Mouse (Mus musculus) neural tube, embryonic 14.5 days (tissue): ENCODE results near the gene Hyls1. TPM values are rescaled to one million over a fixed set of nuclear protein-coding genes. Genes with fewer than 3 reads are reported as not detected.
A peak's percentile ranks its signal among the peaks of the same experiment; 100 is the strongest.

ENCODE experiments used
- ATAC-seq: fragments of 200-750 bp; cut with Nextera tagmentation; 2 replicates; pipeline ENCODE4 v1.8.0; 2017; ENCODE audit warnings: low read depth, mild to moderate bottlenecking, moderate TSS enrichment, moderate library complexity
- H3K27ac ChIP-seq: fragments of 300-500 bp; sonication (generic); 2 replicates; pipeline ENCODE4 v1.5.1; 2014; ENCODE audit warnings: low read depth, mild to moderate bottlenecking, control low read depth, low read length, moderate library complexity, mixed read lengths
- H3K27me3 ChIP-seq: fragments of 300-500 bp; sonication (generic); 2 replicates; pipeline ENCODE4 v1.6.1; 2014; ENCODE audit warnings: low read length; ENCODE audit not compliant: control insufficient read depth, insufficient read depth
- H3K36me3 ChIP-seq: fragments of 300-500 bp; sonication (generic); 2 replicates; pipeline ENCODE4 v1.6.1; 2014; ENCODE audit warnings: low read length, mixed read lengths; ENCODE audit not compliant: control insufficient read depth, insufficient read depth
- H3K4me1 ChIP-seq: fragments of 300-500 bp; sonication (generic); 2 replicates; pipeline ENCODE4 v1.6.1; 2014; ENCODE audit warnings: low read length; ENCODE audit not compliant: control insufficient read depth, insufficient read depth
- H3K4me2 ChIP-seq: fragments of 300-500 bp; sonication (generic); 2 replicates; pipeline ENCODE4 v1.6.1; 2014; ENCODE audit warnings: mild to moderate bottlenecking, low read depth, low read length, control low read depth
- H3K4me3 ChIP-seq: fragments of 300-500 bp; sonication (generic); 2 replicates; pipeline ENCODE4 v1.5.1; 2014; ENCODE audit warnings: low read depth, low read length, control low read depth, mixed read lengths
- H3K9ac ChIP-seq: fragments of 300-500 bp; sonication (generic); replicated peaks from 2 replicates; pipeline ENCODE4 v1.6.1; 2014; ENCODE audit warnings: low read depth, mild to moderate bottlenecking, control low read depth, low read length, mixed read lengths
- H3K9me3 ChIP-seq: fragments of 300-500 bp; sonication (generic); 2 replicates; pipeline ENCODE4 v1.6.1; 2016; ENCODE audit warnings: low read length; ENCODE audit not compliant: control insufficient read depth
- WGBS: fragments of 180-500 bp; shearing (Covaris S2); extraction: QIAGEN DNeasy Blood & Tissue Kit; methylation state at CpG from one replicate; pipeline ENCODE4 v1.1.7; 2014; 5-methylcytosine and 5-hydroxymethylcytosine counted together
- polyA plus RNA-seq: library from polyadenylated mRNA; unstranded; fragments of >200 nt; fragmentation: Nextera tagmentation; extraction: Ambion mirVana; gene quantifications from 2 replicates; pipeline ENCODE4 v1.2.1, GENCODE M21; 2014

Gene Hyls1
- polyA plus RNA-seq, 1 experiment from 2014 or later, result 17.1 TPM

DNA sequence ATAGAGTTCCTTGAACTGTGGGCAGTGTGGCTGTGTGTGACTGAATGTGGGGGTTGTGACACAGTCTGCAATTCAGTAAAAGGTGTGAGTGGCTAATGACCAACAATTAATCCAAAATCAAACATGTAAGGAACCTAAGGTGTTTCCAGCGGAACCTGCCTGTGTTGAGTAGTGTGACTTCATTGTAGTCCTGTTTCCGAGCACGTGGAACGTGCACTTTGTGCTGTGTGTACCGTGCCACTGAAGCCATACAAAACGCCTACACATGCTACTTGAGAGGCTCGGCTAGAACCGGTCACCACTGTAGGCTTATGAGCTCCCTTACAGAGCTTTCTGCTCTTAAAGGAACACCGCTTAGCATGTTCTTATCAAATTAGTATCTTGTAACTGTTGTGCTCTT is 21.7 kb downstream of the Hyls1 start:
- Histone ChIP-seq H3K36me3 (peaks cover 17% of the 10 kb centered on the region), H3K27me3 (no peaks in the 10 kb centered on the region), H3K27ac (no peak overlapping the region), H3K9ac (no peak overlapping the region), H3K4me2 (no peak overlapping the region), H3K9me3 (no peaks in the 10 kb centered on the region), H3K4me1 (no peaks in the 10 kb centered on the region), H3K4me3 (no peak overlapping the region)
- WGBS, result 74% methylated on average over 9 of the region's 9 CpGs
- ATAC-seq, result no peak

DNA sequence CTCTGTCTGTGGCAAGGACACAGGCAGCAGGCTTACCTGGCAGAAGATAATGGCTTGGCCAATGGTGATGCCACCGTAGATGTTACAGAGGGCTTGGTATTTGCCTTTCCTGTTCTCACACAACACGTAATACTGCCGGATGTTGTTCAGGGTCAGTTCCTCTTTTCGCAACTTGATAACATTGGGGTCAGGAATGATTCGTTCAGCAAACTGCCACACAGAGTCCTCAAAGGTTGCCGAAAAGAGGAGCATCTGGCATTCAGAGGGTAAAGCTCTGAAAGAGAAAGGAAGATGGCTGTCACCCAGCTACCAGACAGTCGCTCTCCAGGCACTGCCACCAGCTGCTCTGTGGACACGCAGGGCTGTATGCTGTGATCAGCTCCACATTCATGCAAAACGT is 23.5 kb downstream of the Hyls1 start:
- H3K36me3 ChIP-seq, result peaks cover 24% of the 10 kb centered on the region
- no peak for ATAC-seq
- no peak overlapping the region for H3K4me3 ChIP-seq
- H3K9me3 ChIP-seq, result no peaks in the 10 kb centered on the region
- no peaks in the 10 kb centered on the region for H3K27me3 ChIP-seq
- H3K4me1 ChIP-seq, result no peaks in the 10 kb centered on the region
- H3K4me2 ChIP-seq, result no peak overlapping the region
- H3K27ac ChIP-seq, result no peak overlapping the region
- 86% methylated on average over 9 of the region's 9 CpGs for WGBS
- no peak overlapping the region for H3K9ac ChIP-seq

- Histone ChIP-seq H3K9me3 (no peaks in the 10 kb centered on the region), H3K27ac (no peak overlapping the region), H3K27me3 (no peaks in the 10 kb centered on the region), H3K4me1 (no peaks in the 10 kb centered on the region), H3K9ac (no peak overlapping the region), H3K4me2 (no peak overlapping the region), H3K36me3 (peaks cover 24% of the 10 kb centered on the region), H3K4me3 (no peak overlapping the region)
- no peak for ATAC-seq
- WGBS, result 77% methylated on average over 12 of the region's 12 CpGs
Observed at GRCm38 (mm10) chr9:35545704-35546103, 24.5 kb downstream of the Hyls1 start.

DNA sequence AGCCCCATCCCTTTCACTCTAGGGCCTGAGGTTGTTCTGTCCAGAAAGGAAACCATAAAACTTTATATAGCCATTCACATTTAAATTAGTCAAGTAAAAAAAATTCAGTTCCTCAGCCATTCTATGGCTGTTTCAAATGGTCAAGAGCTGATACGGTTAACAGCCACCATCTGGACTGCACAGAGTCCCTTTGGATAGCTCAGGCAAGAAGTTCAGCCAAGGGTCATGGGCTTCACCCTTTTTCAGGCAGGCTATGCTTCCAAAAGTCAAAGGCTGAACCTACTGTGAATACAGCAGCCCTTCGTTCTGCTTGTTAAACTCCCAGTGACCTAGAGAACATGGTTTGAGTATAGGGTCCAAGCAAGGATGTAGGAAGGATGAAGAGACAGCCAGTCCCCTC is 25.5 kb downstream of the Hyls1 start:
- no peak overlapping the region for H3K27ac ChIP-seq
- 23% methylated on average over 2 of the region's 2 CpGs for WGBS
- no peaks in the 10 kb centered on the region for H3K9me3 ChIP-seq
- ATAC-seq, result no peak
- H3K27me3 ChIP-seq, result no peaks in the 10 kb centered on the region
- peaks cover 24% of the 10 kb centered on the region for H3K36me3 ChIP-seq
- H3K4me2 ChIP-seq, result no peak overlapping the region
- H3K4me1 ChIP-seq, result no peaks in the 10 kb centered on the region
- H3K4me3 ChIP-seq, result no peak overlapping the region
- H3K9ac ChIP-seq, result no peak overlapping the region

DNA sequence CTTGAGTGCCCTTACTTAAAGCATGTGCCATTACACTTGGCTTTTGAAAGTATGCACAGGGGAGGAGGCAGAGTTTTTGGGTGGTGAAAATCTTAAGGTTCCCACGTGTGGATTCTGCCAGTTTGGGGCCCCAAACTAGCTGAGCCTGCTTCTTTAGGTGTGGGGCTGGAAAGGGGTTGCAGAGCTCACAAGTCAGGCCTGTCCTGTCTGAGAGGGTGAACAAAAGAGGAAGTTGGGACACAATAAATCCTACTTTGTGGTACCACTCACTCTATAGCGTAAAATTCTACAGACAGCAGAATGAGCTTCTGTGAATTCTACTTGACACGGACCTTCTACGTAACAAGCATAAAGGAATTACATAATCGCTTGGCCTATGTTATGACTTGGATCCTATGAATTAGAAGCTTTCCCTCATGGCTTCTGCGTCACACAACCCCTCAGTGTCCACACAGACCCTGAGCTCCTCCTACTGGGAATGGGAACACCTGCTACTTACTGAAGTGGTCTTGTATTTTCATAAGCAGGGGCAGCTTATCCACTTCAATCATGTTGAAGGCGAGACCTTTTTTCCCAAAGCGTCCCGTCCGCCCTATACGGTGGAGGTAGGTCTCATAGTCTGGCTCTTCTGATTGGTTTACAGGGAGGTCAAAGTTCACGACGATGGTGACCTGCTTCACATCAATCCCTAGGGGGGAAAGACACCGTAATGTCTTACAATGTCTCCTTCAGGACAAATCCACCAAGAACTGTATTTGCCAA is 26.9 kb downstream of the Hyls1 start:
- H3K4me1 ChIP-seq, result no peaks in the 10 kb centered on the region
- no peaks in the 10 kb centered on the region for H3K9me3 ChIP-seq
- no peak overlapping the region for H3K4me2 ChIP-seq
- no peaks in the 10 kb centered on the region for H3K27me3 ChIP-seq
- peaks cover 24% of the 10 kb centered on the region for H3K36me3 ChIP-seq
- WGBS, result 74% methylated on average over 14 of the region's 14 CpGs
- no peak for ATAC-seq
- H3K4me3 ChIP-seq, result no peak overlapping the region
- H3K9ac ChIP-seq, result no peak overlapping the region
- no peak overlapping the region for H3K27ac ChIP-seq

GRCm38 (mm10) chr9:35541941-35542340 is 28.3 kb downstream of the Hyls1 start:
- Histone ChIP-seq H3K9me3 (no peaks in the 10 kb centered on the region), H3K4me3 (no peak overlapping the region), H3K36me3 (peaks cover 20% of the 10 kb centered on the region), H3K4me2 (no peak overlapping the region), H3K9ac (no peak overlapping the region), H3K27ac (no peak overlapping the region), H3K27me3 (no peaks in the 10 kb centered on the region), H3K4me1 (no peaks in the 10 kb centered on the region)
- 79% methylated on average over 6 of the region's 6 CpGs for WGBS
- no peak for ATAC-seq

DNA sequence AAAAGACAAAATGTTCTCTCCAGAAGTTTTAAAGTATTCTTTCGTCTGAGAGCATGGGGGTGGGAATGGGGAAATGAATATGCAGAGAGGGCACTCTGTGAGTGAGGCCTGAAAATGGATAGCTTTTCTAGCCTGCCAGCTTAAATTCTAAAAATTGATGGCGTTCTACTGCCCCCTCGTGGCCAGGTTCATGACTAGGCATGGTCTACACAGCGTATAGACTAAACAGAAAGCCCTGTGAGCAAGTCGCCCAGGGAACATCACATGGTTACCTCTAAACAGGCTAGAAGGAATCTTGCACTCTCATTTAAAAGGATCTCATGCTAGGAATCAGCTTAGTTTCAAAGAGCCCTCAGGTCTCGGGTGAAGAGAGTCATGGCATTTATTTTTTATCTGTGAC is 28.7 kb downstream of the Hyls1 start:
- WGBS, result 11% methylated on average over 6 of the region's 6 CpGs
- peaks cover 18% of the 10 kb centered on the region for H3K36me3 ChIP-seq
- no peaks in the 10 kb centered on the region for H3K27me3 ChIP-seq
- no peaks in the 10 kb centered on the region for H3K9me3 ChIP-seq
- H3K27ac ChIP-seq, result no peak overlapping the region
- peak; percentile 81 for ATAC-seq
- H3K4me2 ChIP-seq, result no peak overlapping the region
- no peaks in the 10 kb centered on the region for H3K4me1 ChIP-seq
- no peak overlapping the region for H3K4me3 ChIP-seq
- H3K9ac ChIP-seq, result no peak overlapping the region

- Histone ChIP-seq H3K36me3 (peaks cover 18% of the 10 kb centered on the region), H3K9ac (no peak overlapping the region), H3K27ac (no peak overlapping the region), H3K9me3 (no peaks in the 10 kb centered on the region), H3K4me2 (no peak overlapping the region), H3K4me3 (no peak overlapping the region), H3K4me1 (no peaks in the 10 kb centered on the region), H3K27me3 (no peaks in the 10 kb centered on the region)
- WGBS, result 91% methylated on average over 5 of the region's 5 CpGs
- no peak for ATAC-seq
Observed at GRCm38 (mm10) chr9:35541024-35541423, 29.2 kb downstream of the Hyls1 start.

DNA sequence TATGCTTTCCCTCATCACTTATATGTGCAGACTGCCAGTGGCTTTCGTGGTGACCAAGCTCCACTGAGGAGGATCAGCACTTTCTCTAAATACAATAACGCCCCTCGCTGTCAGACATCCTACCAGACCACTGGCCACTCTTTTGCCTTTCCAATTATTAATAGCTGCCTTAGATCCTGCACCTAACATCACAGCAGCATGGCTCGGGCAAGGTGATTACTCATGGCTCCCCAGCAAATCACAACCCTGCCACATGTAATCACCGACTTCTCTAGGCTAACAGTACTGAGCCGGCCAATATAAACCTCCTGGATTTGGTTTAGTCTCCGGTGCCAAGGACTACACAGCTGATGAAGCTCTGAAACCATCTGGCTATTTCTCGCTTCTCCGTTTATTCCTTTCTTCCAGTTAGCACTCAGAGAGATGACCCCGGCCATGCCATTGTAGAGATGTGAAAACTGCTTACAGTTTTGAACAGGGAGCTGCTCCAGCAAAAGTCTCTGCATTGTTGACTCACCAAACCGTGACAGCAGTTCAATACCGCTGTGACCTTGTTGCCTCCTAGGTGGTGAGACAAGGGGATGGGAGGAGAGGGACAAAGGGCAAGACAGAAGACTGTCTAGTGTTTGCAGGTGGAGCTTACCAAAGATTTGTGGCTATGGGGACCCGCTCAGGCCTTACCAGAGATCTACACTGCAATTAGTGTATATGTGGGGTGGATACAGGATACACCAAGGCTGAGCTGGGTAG is 31.0 kb downstream of the Hyls1 start:
- WGBS, result 73% methylated on average over 13 of the region's 13 CpGs
- peaks cover 11% of the 10 kb centered on the region for H3K36me3 ChIP-seq
- H3K9ac ChIP-seq, result no peak overlapping the region
- ATAC-seq, result no peak
- no peaks in the 10 kb centered on the region for H3K9me3 ChIP-seq
- H3K4me2 ChIP-seq, result no peak overlapping the region
- no peaks in the 10 kb centered on the region for H3K27me3 ChIP-seq
- H3K4me1 ChIP-seq, result no peaks in the 10 kb centered on the region
- H3K4me3 ChIP-seq, result no peak overlapping the region
- H3K27ac ChIP-seq, result no peak overlapping the region
